Mouse (Mus musculus): Measurements from ENCODE around the gene C1ra.

GRCm38 (mm10) chr6:124465299-124465698, 46.9 kb upstream of the C1ra start:
- TF ChIP-seq CTCF (IDR thresholded peaks at IDR 0.05; ENCODE audit: borderline replicate concordance, control insufficient read depth, extremely low read depth, insufficient read depth, low read length, poor library complexity) = no peak
- TF ChIP-seq POLR2A (IDR thresholded peaks at IDR 0.05; ENCODE audit: control insufficient read depth, extremely low read depth, insufficient read depth, low read length, poor library complexity) = no peak

Measured in thymus, adult 2 months (tissue).